Mouse (Mus musculus): ENCODE measurements around the gene Rgs7.

DNA sequence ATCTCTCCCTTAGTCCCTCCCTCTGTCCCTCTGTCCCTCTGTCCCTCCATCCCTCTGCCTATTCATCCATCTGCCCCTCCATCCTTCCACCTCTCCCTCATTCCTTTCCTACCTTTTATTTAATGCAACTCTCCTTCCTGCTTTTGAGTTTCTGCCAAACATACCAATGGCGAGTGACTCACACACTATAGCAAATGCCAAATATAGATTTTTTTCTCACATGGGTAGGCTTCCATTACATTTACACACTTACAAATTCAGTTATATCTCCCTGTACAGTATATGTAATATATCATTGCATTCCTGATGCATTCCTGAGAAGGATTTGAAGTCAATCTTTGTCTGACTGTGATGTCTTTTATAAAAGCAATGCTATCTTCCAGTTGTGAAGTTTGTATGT, 202.2 kb downstream of the Rgs7 start:
- TF ChIP-seq CTCF (IDR thresholded peaks at IDR 0.05; ENCODE audit: extremely low read depth, insufficient read depth, insufficient read length, insufficient replicate concordance) (no peak), POLR2A (IDR thresholded peaks at IDR 0.05; ENCODE audit: low read depth, low read length) (no peak)

All from spleen, adult 2 months (tissue).